Mouse (Mus musculus) kidney, embryonic 15.5 days (tissue): ENCODE measurements around the gene Dffb. TPM values are rescaled to one million over a fixed set of nuclear protein-coding genes. Genes with fewer than 3 reads are reported as not detected.
A peak's percentile ranks its signal among the peaks of the same experiment; 100 is the strongest.

Experiments
- ATAC-seq: fragments of 200-750 bp; cut with Nextera tagmentation; replicated peaks from 2 replicates; pipeline ENCODE4 v1.8.0; 2017; ENCODE audit warnings: moderate TSS enrichment; ENCODE audit not compliant: low FRiP score
- H3K27ac ChIP-seq: fragments of 300-500 bp; sonication (generic); 2 replicates; pipeline ENCODE4 v1.5.1; 2015; ENCODE audit warnings: mild to moderate bottlenecking, inconsistent platforms
- H3K27me3 ChIP-seq: fragments of 300-500 bp; sonication (generic); 2 replicates; pipeline ENCODE4 v1.6.1; 2015; ENCODE audit warnings: inconsistent platforms
- H3K36me3 ChIP-seq: fragments of 300-500 bp; sonication (generic); 2 replicates; pipeline ENCODE4 v1.6.1; 2015; ENCODE audit warnings: inconsistent platforms
- H3K4me1 ChIP-seq: fragments of 300-500 bp; sonication (generic); 2 replicates; pipeline ENCODE4 v1.6.1; 2015; ENCODE audit warnings: inconsistent platforms
- H3K4me2 ChIP-seq: fragments of 300-500 bp; sonication (generic); 2 replicates; pipeline ENCODE4 v1.6.1; 2015; ENCODE audit warnings: moderate library complexity, mild to moderate bottlenecking, inconsistent platforms
- H3K4me3 ChIP-seq: fragments of 300-500 bp; sonication (generic); replicated peaks from 2 replicates; pipeline ENCODE4 v1.5.1; 2015; ENCODE audit warnings: mild to moderate bottlenecking, inconsistent platforms
- H3K9ac ChIP-seq: fragments of 300-500 bp; sonication (generic); 2 replicates; pipeline ENCODE4 v1.6.1; 2015; ENCODE audit warnings: mild to moderate bottlenecking, inconsistent platforms
- H3K9me3 ChIP-seq: fragments of 300-500 bp; sonication (generic); replicated peaks from 2 replicates; pipeline ENCODE4 v1.6.1; 2016; ENCODE audit warnings: inconsistent platforms
- WGBS: fragments of 180-500 bp; shearing (Covaris S2); methylation state at CpG from one replicate; pipeline ENCODE4 v1.1.7; 2015; ENCODE audit warnings: mixed read lengths; 5-methylcytosine and 5-hydroxymethylcytosine counted together
- polyA plus RNA-seq: library from polyadenylated mRNA; unstranded; fragments of >200 nt; fragmentation: Nextera tagmentation; extraction: Ambion mirVana; gene quantifications from 2 replicates; pipeline ENCODE4 v1.2.1, GENCODE M21; 2015

Gene Dffb
- polyA plus RNA-seq, 1 experiment from 2014 or later: 13.8 TPM

GRCm38 (mm10) chr4:153957444-153958250, 17.3 kb downstream of the Dffb start:
- Histone ChIP-seq H3K27ac (peak overlapping the region; percentile 94), H3K9me3 (no peaks in the 10 kb centered on the region), H3K27me3 (peaks cover 6% of the 10 kb centered on the region; the same call in 1 of the 2 replicates), H3K36me3 (peaks cover 33% of the 10 kb centered on the region), H3K9ac (peak overlapping the region; percentile 91), H3K4me3 (peak overlapping the region; percentile 83), H3K4me2 (peak overlapping the region; percentile 65), H3K4me1 (peaks cover 17% of the 10 kb centered on the region)
- ATAC-seq: peak; percentile 78
- WGBS: under 1% methylated on average over 33 of the region's 37 CpGs

GRCm38 (mm10) chr4:153956569-153957405, 18.1 kb downstream of the Dffb start, which contains the start of gene A430005L14Rik:
Gene A430005L14Rik (plus strand): TSS chr4:153957237.
- Histone ChIP-seq H3K4me1 (peaks cover 17% of the 10 kb centered on the region), H3K4me3 (peak within 1 kb of the TSS; percentile 83), H3K27ac (peak within 1 kb of the TSS; percentile 94), H3K36me3 (peaks cover 24% of the 10 kb centered on the region), H3K27me3 (peaks cover 10% of the 10 kb centered on the region; the same call in 1 of the 2 replicates), H3K9me3 (no peaks in the 10 kb centered on the region), H3K4me2 (peak within 1 kb of the TSS; percentile 65), H3K9ac (peak within 1 kb of the TSS; percentile 91)
- WGBS: 1% methylated on average over 63 of the region's 67 CpGs
- ATAC-seq: peak; percentile 96

- Histone ChIP-seq H3K27ac (no peak overlapping the region), H3K9ac (no peak overlapping the region), H3K4me3 (no peak overlapping the region), H3K4me2 (no peak overlapping the region), H3K27me3 (peaks cover 13% of the 10 kb centered on the region; the same call in 1 of the 2 replicates), H3K4me1 (peaks cover 17% of the 10 kb centered on the region), H3K36me3 (peaks cover 13% of the 10 kb centered on the region), H3K9me3 (no peaks in the 10 kb centered on the region)
- ATAC-seq: no peak
- 84% methylated on average over 8 of the region's 8 CpGs for WGBS
These were observed 19.3 kb downstream of the Dffb start for GRCm38 (mm10) chr4:153955651-153956050.

GRCm38 (mm10) chr4:153951692-153952091, 23.2 kb downstream of the Dffb start:
- H3K4me1 ChIP-seq: 0 out of 2 replicates have a peak, but pooled peaks cover 3% of the 10 kb centered on the region
- no peaks in the 10 kb centered on the region for H3K36me3 ChIP-seq
- H3K9me3 ChIP-seq: no peaks in the 10 kb centered on the region
- no peak overlapping the region for H3K9ac ChIP-seq
- WGBS: 42% methylated on average over 5 of the region's 5 CpGs
- H3K4me3 ChIP-seq: no peak overlapping the region
- no peak overlapping the region for H3K27ac ChIP-seq
- H3K27me3 ChIP-seq: peaks cover 28% of the 10 kb centered on the region
- no peak for ATAC-seq
- H3K4me2 ChIP-seq: no peak overlapping the region

- no peak overlapping the region for H3K4me2 ChIP-seq
- no peak overlapping the region for H3K27ac ChIP-seq
- H3K27me3 ChIP-seq: peaks cover 29% of the 10 kb centered on the region
- H3K9ac ChIP-seq: no peak overlapping the region
- no peaks in the 10 kb centered on the region for H3K9me3 ChIP-seq
- ATAC-seq: no peak
- no peaks in the 10 kb centered on the region for H3K4me1 ChIP-seq
- no peak overlapping the region for H3K4me3 ChIP-seq
- no peaks in the 10 kb centered on the region for H3K36me3 ChIP-seq
- WGBS: 65% methylated on average over 3 of the region's 3 CpGs
These were observed 23.8 kb downstream of the Dffb start for GRCm38 (mm10) chr4:153951150-153951549.

- H3K4me1 ChIP-seq: no peaks in the 10 kb centered on the region
- 69% methylated on average over 2 of the region's 2 CpGs for WGBS
- H3K9me3 ChIP-seq: no peaks in the 10 kb centered on the region
- ATAC-seq: no peak
- H3K4me2 ChIP-seq: no peak overlapping the region
- peaks cover 29% of the 10 kb centered on the region for H3K27me3 ChIP-seq
- no peak overlapping the region for H3K4me3 ChIP-seq
- H3K27ac ChIP-seq: no peak overlapping the region
- H3K36me3 ChIP-seq: no peaks in the 10 kb centered on the region
- H3K9ac ChIP-seq: no peak overlapping the region
These were observed 24.6 kb downstream of the Dffb start for GRCm38 (mm10) chr4:153950372-153950771.

GRCm38 (mm10) chr4:153945741-153946140, 29.2 kb downstream of the Dffb start:
- Histone ChIP-seq H3K9me3 (no peaks in the 10 kb centered on the region), H3K4me3 (no peak overlapping the region), H3K9ac (no peak overlapping the region), H3K4me2 (no peak overlapping the region), H3K27me3 (peaks cover 21% of the 10 kb centered on the region), H3K27ac (no peak overlapping the region), H3K4me1 (no peaks in the 10 kb centered on the region), H3K36me3 (no peaks in the 10 kb centered on the region)
- ATAC-seq: no peak
- WGBS: 81% methylated on average over 6 of the region's 6 CpGs

- Histone ChIP-seq H3K27me3 (peaks cover 21% of the 10 kb centered on the region), H3K9ac (no peak overlapping the region), H3K4me2 (no peak overlapping the region), H3K9me3 (no peaks in the 10 kb centered on the region), H3K4me1 (no peaks in the 10 kb centered on the region), H3K36me3 (no peaks in the 10 kb centered on the region), H3K4me3 (no peak overlapping the region), H3K27ac (no peak overlapping the region)
- ATAC-seq: no peak
- 48% methylated on average over 6 of the region's 6 CpGs for WGBS
These were observed 30.7 kb downstream of the Dffb start for GRCm38 (mm10) chr4:153944261-153944660.

GRCm38 (mm10) chr4:153943243-153943642, 31.7 kb downstream of the Dffb start:
- H3K4me1 ChIP-seq: no peaks in the 10 kb centered on the region
- H3K9me3 ChIP-seq: no peaks in the 10 kb centered on the region
- H3K4me3 ChIP-seq: no peak overlapping the region
- no peak for ATAC-seq
- WGBS: 61% methylated on average over 4 of the region's 4 CpGs
- no peak overlapping the region for H3K4me2 ChIP-seq
- no peaks in the 10 kb centered on the region for H3K36me3 ChIP-seq
- peaks cover 15% of the 10 kb centered on the region for H3K27me3 ChIP-seq
- H3K27ac ChIP-seq: no peak overlapping the region
- no peak overlapping the region for H3K9ac ChIP-seq

- 81% methylated on average over 4 of the region's 4 CpGs for WGBS
- Histone ChIP-seq H3K27me3 (no peaks in the 10 kb centered on the region), H3K27ac (no peak overlapping the region), H3K9ac (no peak overlapping the region), H3K4me3 (no peak overlapping the region), H3K4me1 (no peaks in the 10 kb centered on the region), H3K9me3 (no peaks in the 10 kb centered on the region), H3K36me3 (no peaks in the 10 kb centered on the region), H3K4me2 (no peak overlapping the region)
- ATAC-seq: no peak
These were observed 45.0 kb downstream of the Dffb start for GRCm38 (mm10) chr4:153929921-153930320.

GRCm38 (mm10) chr4:153929425-153929824, 45.5 kb downstream of the Dffb start:
- ATAC-seq: no peak
- no peak overlapping the region for H3K27ac ChIP-seq
- H3K4me1 ChIP-seq: no peaks in the 10 kb centered on the region
- H3K4me3 ChIP-seq: no peak overlapping the region
- no peaks in the 10 kb centered on the region for H3K36me3 ChIP-seq
- no peaks in the 10 kb centered on the region for H3K27me3 ChIP-seq
- WGBS: 69% methylated on average over 10 of the region's 10 CpGs
- no peak overlapping the region for H3K9ac ChIP-seq
- H3K4me2 ChIP-seq: no peak overlapping the region
- H3K9me3 ChIP-seq: no peaks in the 10 kb centered on the region

- ATAC-seq: no peak
- Histone ChIP-seq H3K4me2 (no peak overlapping the region), H3K36me3 (no peaks in the 10 kb centered on the region), H3K4me3 (no peak overlapping the region), H3K9me3 (no peaks in the 10 kb centered on the region), H3K27me3 (no peaks in the 10 kb centered on the region), H3K9ac (no peak overlapping the region), H3K4me1 (no peaks in the 10 kb centered on the region), H3K27ac (no peak overlapping the region)
- WGBS: 91% methylated on average over 11 of the region's 11 CpGs
These were observed 46.1 kb downstream of the Dffb start for GRCm38 (mm10) chr4:153928772-153929299.
